ENCODE assay signal across 9 mouse cellular contexts in genomic region chr13:19623228-19623905, GRCm38 (mm10). TPM values are rescaled to one million over a fixed set of nuclear protein-coding genes. Genes with fewer than 3 reads are reported as not detected.
DNase-seq lines count a peak whose midpoint lies in the region; ATAC-seq lines count a peak whose summit lies in the region.
"Had no signal": no experiment of that assay in that cellular context is flagged by ENCODE, and none has a peak within 500 bp of the region (broad histone marks: within the 10 kb centered on the region; RNA-seq: fewer than 3 reads in every experiment).

No protein-coding gene starts in this region.

- H3K9ac ChIP-seq in kidney, embryonic 14.5 days (ENCODE audit: low read depth, low read length) = peak overlapping the region; percentile 47; the same call in 1 of the 2 replicates
- peak overlapping the region; percentile 48 for H3K9ac ChIP-seq in hindbrain, embryonic 14.5 days
- peak overlapping the region; percentile 62 for H3K9ac ChIP-seq in midbrain, embryonic 12.5 days (replicated peaks)

- peaks cover 14% of the 10 kb centered on the region for H3K27me3 ChIP-seq in kidney, embryonic 14.5 days (ENCODE audit: control insufficient read depth, insufficient read depth, low read length)
- peaks cover 14% of the 10 kb centered on the region for H3K27me3 ChIP-seq in hindbrain, embryonic 14.5 days (ENCODE audit: control insufficient read depth, insufficient read depth, low read length)
- H3K27me3 ChIP-seq in midbrain, embryonic 12.5 days = peaks cover 32% of the 10 kb centered on the region

- no peak for DNase-seq in kidney, adult 18-20 months
- peak; percentile 57 for DNase-seq in R1 (ENCODE audit: low read depth, low spot score)
- DNase-seq in embryo, embryonic 9.5 days (ENCODE audit: extremely low spot score) = peak; percentile 20
- peak; percentile 35 for DNase-seq in hindbrain, embryonic 14.5 days (ENCODE audit: low spot score)
- DNase-seq in adrenal gland, adult 8-10 months = no peak
- no peak for DNase-seq in spleen, postnatal 14 days (ENCODE audit: low spot score in 2 of 2)

- 0 out of 2 replicates have a peak overlapping the region, but pooled peaks have one; percentile 6 for H3K27ac ChIP-seq in kidney, embryonic 14.5 days (ENCODE audit: low read depth, low read length)
- H3K27ac ChIP-seq in hindbrain, embryonic 14.5 days = no peak overlapping the region
- H3K27ac ChIP-seq in midbrain, embryonic 12.5 days (replicated peaks) = no peak overlapping the region
- H3K27ac ChIP-seq: macrophage had no signal

- 23% methylated on average over 30 of the region's 30 CpGs for WGBS in kidney, embryonic 14.5 days
- 16% methylated on average over 30 of the region's 30 CpGs for WGBS in hindbrain, embryonic 14.5 days
- WGBS in midbrain, embryonic 12.5 days = 24% methylated on average over 30 of the region's 30 CpGs

- H3K36me3 ChIP-seq in kidney, embryonic 14.5 days (ENCODE audit: control insufficient read depth, insufficient read depth, low read length) = no peaks in the 10 kb centered on the region
- H3K36me3 ChIP-seq in hindbrain, embryonic 14.5 days (replicated peaks; ENCODE audit: control insufficient read depth, insufficient read depth) = no peaks in the 10 kb centered on the region
- no peaks in the 10 kb centered on the region for H3K36me3 ChIP-seq in midbrain, embryonic 12.5 days

- ATAC-seq in kidney, embryonic 14.5 days (ENCODE audit: low FRiP score, low TSS enrichment) = peak; percentile 32; the same call in 1 of the 2 replicates
- peak; percentile 47; the same call in 1 of the 2 replicates for ATAC-seq in hindbrain, embryonic 14.5 days (ENCODE audit: low FRiP score)
- peak; percentile 31 for ATAC-seq in midbrain, embryonic 12.5 days (ENCODE audit: low FRiP score, low read depth)

- H3K4me2 ChIP-seq in kidney, embryonic 14.5 days (replicated peaks; ENCODE audit: low read depth, low read length) = peak overlapping the region; percentile 87
- peak overlapping the region; percentile 83 for H3K4me2 ChIP-seq in hindbrain, embryonic 14.5 days (replicated peaks)
- H3K4me2 ChIP-seq in midbrain, embryonic 12.5 days (replicated peaks) = peak overlapping the region; percentile 86

- H3K4me1 ChIP-seq in kidney, embryonic 14.5 days (ENCODE audit: control insufficient read depth, insufficient read depth, low read length) = 0 out of 2 replicates have a peak, but pooled peaks cover 6% of the 10 kb centered on the region
- peaks cover 4% of the 10 kb centered on the region; the same call in 1 of the 2 replicates for H3K4me1 ChIP-seq in hindbrain, embryonic 14.5 days (replicated peaks; ENCODE audit: control insufficient read depth, insufficient read depth, low read length)
- H3K4me1 ChIP-seq in midbrain, embryonic 12.5 days = peaks cover 22% of the 10 kb centered on the region

- H3K4me3 ChIP-seq in kidney, embryonic 14.5 days (ENCODE audit: low read length) = peak overlapping the region; percentile 46
- peak overlapping the region; percentile 41 for H3K4me3 ChIP-seq in hindbrain, embryonic 14.5 days (replicated peaks; ENCODE audit: low read length)
- peak overlapping the region; percentile 51 for H3K4me3 ChIP-seq in midbrain, embryonic 12.5 days

- H3K9me3 ChIP-seq in kidney, embryonic 14.5 days (ENCODE audit: control insufficient read depth, low read length) = no peaks in the 10 kb centered on the region
- no peaks in the 10 kb centered on the region for H3K9me3 ChIP-seq in hindbrain, embryonic 14.5 days (ENCODE audit: control insufficient read depth, low read length)
- no peaks in the 10 kb centered on the region for H3K9me3 ChIP-seq in midbrain, embryonic 12.5 days

RNA-seq across cellular contexts. Expression of gene Sfrp4, which starts 0.5 kb away (rescaled TPM):
- 1.0 and 1.5 TPM in 2 replicates for polyA plus RNA-seq in kidney, embryonic 14.5 days (2014; fragmentation: Nextera tagmentation; extraction: Ambion mirVana)
- polyA plus RNA-seq in hindbrain, embryonic 14.5 days (2014; fragmentation: Nextera tagmentation; extraction: Ambion mirVana) = 4.4 TPM in 2 replicates
- polyA plus RNA-seq in midbrain, embryonic 12.5 days (2016; fragmentation: Nextera tagmentation; extraction: Ambion mirVana) = 1.9 and 2.2 TPM in 2 replicates
- total RNA-seq in adrenal gland, adult 8-10 months (2022) = 1 to 10 TPM; 2.6 to 6.4 (median 4.2) TPM
- polyA plus RNA-seq: macrophage had no signal

RNA-seq across cellular contexts. Expression of gene Epdr1, which starts 3.6 kb away (rescaled TPM):
- 20.5 and 20.9 TPM in 2 replicates for polyA plus RNA-seq in kidney, embryonic 14.5 days (2014; fragmentation: Nextera tagmentation; extraction: Ambion mirVana)
- polyA plus RNA-seq in hindbrain, embryonic 14.5 days (2014; fragmentation: Nextera tagmentation; extraction: Ambion mirVana) = 22.5 and 26.6 TPM in 2 replicates
- polyA plus RNA-seq in midbrain, embryonic 12.5 days (2016; fragmentation: Nextera tagmentation; extraction: Ambion mirVana) = 22.6 and 22.8 TPM in 2 replicates
- total RNA-seq in adrenal gland, adult 8-10 months (2022) = 10 to 100 TPM; 17.2 to 34.9 (median 22.9) TPM

Comparison
In these comparisons a context has a peak if more than half of its experiments do, and no peak if none do; other contexts are left out.
1. DNase-seq: peak in R1 (single experiment), embryo, embryonic 9.5 days (single experiment) and hindbrain, embryonic 14.5 days (single experiment); none in kidney, adult 18-20 months (single experiment), adrenal gland, adult 8-10 months (single experiment) and spleen, postnatal 14 days (0 of 2).
2. Peak in every context shown above with its lines, with median percentiles within 50 percentile points of each other: ATAC-seq, H3K4me2 ChIP-seq, H3K4me3 ChIP-seq and H3K9ac ChIP-seq.